Mouse (Mus musculus) neural tube, embryonic 15.5 days (tissue): ENCODE results near the gene Msi2. TPM values are rescaled to one million over a fixed set of nuclear protein-coding genes. Genes with fewer than 3 reads are reported as not detected.

Experiments
- ATAC-seq: fragments of 200-750 bp; cut with Nextera tagmentation; 2 replicates; pipeline ENCODE4 v1.8.0; 2017; ENCODE audit warnings: mild to moderate bottlenecking, moderate TSS enrichment, moderate library complexity; ENCODE audit not compliant: low FRiP score
- H3K27ac ChIP-seq: fragments of 300-500 bp; sonication (generic); replicated peaks from 2 replicates; pipeline ENCODE4 v1.5.1; 2015; ENCODE audit warnings: mild to moderate bottlenecking, inconsistent platforms
- H3K27me3 ChIP-seq: fragments of 300-500 bp; sonication (generic); replicated peaks from 2 replicates; pipeline ENCODE4 v1.6.1; 2015; ENCODE audit warnings: inconsistent platforms
- H3K36me3 ChIP-seq: fragments of 300-500 bp; sonication (generic); 2 replicates; pipeline ENCODE4 v1.6.1; 2015; ENCODE audit warnings: inconsistent platforms
- H3K4me1 ChIP-seq: fragments of 300-500 bp; sonication (generic); 2 replicates; pipeline ENCODE4 v1.6.1; 2015; ENCODE audit warnings: inconsistent platforms
- H3K4me2 ChIP-seq: fragments of 300-500 bp; sonication (generic); 2 replicates; pipeline ENCODE4 v1.6.1; 2015; ENCODE audit warnings: inconsistent platforms, mild to moderate bottlenecking, moderate library complexity
- H3K4me3 ChIP-seq: fragments of 300-500 bp; sonication (generic); replicated peaks from 2 replicates; pipeline ENCODE4 v1.5.1; 2015; ENCODE audit warnings: mild to moderate bottlenecking, inconsistent platforms
- H3K9ac ChIP-seq: fragments of 300-500 bp; sonication (generic); replicated peaks from 2 replicates; pipeline ENCODE4 v1.6.1; 2015; ENCODE audit warnings: mild to moderate bottlenecking, inconsistent platforms
- H3K9me3 ChIP-seq: fragments of 300-500 bp; sonication (generic); replicated peaks from 2 replicates; pipeline ENCODE4 v1.6.1; 2016; ENCODE audit warnings: inconsistent platforms
- WGBS: fragments of 180-500 bp; shearing (Covaris S2); methylation state at CpG from one replicate; pipeline ENCODE4 v1.1.7; 2015; ENCODE audit warnings: mixed read lengths; 5-methylcytosine and 5-hydroxymethylcytosine counted together
- polyA plus RNA-seq: library from polyadenylated mRNA; unstranded; fragments of >200 nt; fragmentation: Nextera tagmentation; extraction: Ambion mirVana; gene quantifications from 2 replicates; pipeline ENCODE4 v1.2.1, GENCODE M21; 2015

Msi2 gene
- polyA plus RNA-seq, 1 experiment from 2014 or later, result 20.7 TPM

- H3K9ac ChIP-seq, result no peak overlapping the region
- H3K4me1 ChIP-seq, result peaks cover 61% of the 10 kb centered on the region
- H3K27ac ChIP-seq, result peak overlapping the region; percentile 79
- no peaks in the 10 kb centered on the region for H3K9me3 ChIP-seq
- no peak overlapping the region for H3K4me3 ChIP-seq
- WGBS, result 28% methylated on average over 19 of the region's 19 CpGs
- no peaks in the 10 kb centered on the region; the same call in 1 of the 2 replicates for H3K27me3 ChIP-seq
- no peaks in the 10 kb centered on the region for H3K36me3 ChIP-seq
- peak; percentile 72 for ATAC-seq
- H3K4me2 ChIP-seq, result peak overlapping the region; percentile 23
These were observed 263.2 kb downstream of the Msi2 start for GRCm38 (mm10) chr11:88454867-88455806.

- H3K4me3 ChIP-seq, result no peak overlapping the region
- H3K4me2 ChIP-seq, result no peak overlapping the region
- H3K27ac ChIP-seq, result no peak overlapping the region
- ATAC-seq, result no peak
- H3K9ac ChIP-seq, result no peak overlapping the region
- no peaks in the 10 kb centered on the region for H3K36me3 ChIP-seq
- H3K27me3 ChIP-seq, result no peaks in the 10 kb centered on the region; the same call in 1 of the 2 replicates
- H3K9me3 ChIP-seq, result no peaks in the 10 kb centered on the region
- peaks cover 43% of the 10 kb centered on the region for H3K4me1 ChIP-seq
- WGBS, result 88% methylated on average over 6 of the region's 6 CpGs
These were observed 269.1 kb downstream of the Msi2 start for GRCm38 (mm10) chr11:88449180-88449579.

GRCm38 (mm10) chr11:88448571-88448970 lies 269.7 kb downstream of the Msi2 start:
- WGBS, result 78% methylated on average over 3 of the region's 3 CpGs
- Histone ChIP-seq H3K9ac (no peak overlapping the region), H3K4me3 (no peak overlapping the region), H3K36me3 (no peaks in the 10 kb centered on the region), H3K27ac (no peak overlapping the region), H3K9me3 (no peaks in the 10 kb centered on the region), H3K4me2 (no peak overlapping the region), H3K4me1 (peaks cover 43% of the 10 kb centered on the region), H3K27me3 (no peaks in the 10 kb centered on the region; the same call in 1 of the 2 replicates)
- no peak for ATAC-seq

GRCm38 (mm10) chr11:88447350-88447749 lies 271.0 kb downstream of the Msi2 start:
- peaks cover 48% of the 10 kb centered on the region for H3K4me1 ChIP-seq
- 41% methylated on average over 11 of the region's 11 CpGs for WGBS
- no peaks in the 10 kb centered on the region for H3K9me3 ChIP-seq
- H3K27me3 ChIP-seq, result no peaks in the 10 kb centered on the region
- peak; percentile 43 for ATAC-seq
- H3K9ac ChIP-seq, result no peak overlapping the region
- H3K27ac ChIP-seq, result no peak overlapping the region
- H3K36me3 ChIP-seq, result no peaks in the 10 kb centered on the region
- H3K4me3 ChIP-seq, result no peak overlapping the region
- H3K4me2 ChIP-seq, result no peak overlapping the region

- H3K4me2 ChIP-seq, result peak overlapping the region; percentile 34
- H3K9me3 ChIP-seq, result no peaks in the 10 kb centered on the region
- peak overlapping the region; percentile 72 for H3K27ac ChIP-seq
- no peak for ATAC-seq
- H3K4me3 ChIP-seq, result no peak overlapping the region
- no peak overlapping the region for H3K9ac ChIP-seq
- no peaks in the 10 kb centered on the region for H3K36me3 ChIP-seq
- WGBS, result 34% methylated on average over 14 of the region's 14 CpGs
- no peaks in the 10 kb centered on the region for H3K27me3 ChIP-seq
- peaks cover 68% of the 10 kb centered on the region for H3K4me1 ChIP-seq
These were observed 274.4 kb downstream of the Msi2 start for GRCm38 (mm10) chr11:88443905-88444304.

GRCm38 (mm10) chr11:88443291-88443690 lies 275.0 kb downstream of the Msi2 start:
- no peaks in the 10 kb centered on the region for H3K9me3 ChIP-seq
- H3K9ac ChIP-seq, result no peak overlapping the region
- no peak for ATAC-seq
- no peaks in the 10 kb centered on the region for H3K27me3 ChIP-seq
- peak overlapping the region; percentile 72; the same call in 1 of the 2 replicates for H3K27ac ChIP-seq
- H3K4me2 ChIP-seq, result 0 out of 2 replicates have a peak overlapping the region, but pooled peaks have one; percentile 13
- H3K4me1 ChIP-seq, result peaks cover 74% of the 10 kb centered on the region
- H3K36me3 ChIP-seq, result no peaks in the 10 kb centered on the region
- 30% methylated on average over 8 of the region's 8 CpGs for WGBS
- H3K4me3 ChIP-seq, result no peak overlapping the region

GRCm38 (mm10) chr11:88441871-88442740 lies 276.2 kb downstream of the Msi2 start:
- H3K4me2 ChIP-seq, result no peak overlapping the region
- no peak overlapping the region for H3K4me3 ChIP-seq
- H3K4me1 ChIP-seq, result peaks cover 63% of the 10 kb centered on the region
- H3K27me3 ChIP-seq, result no peaks in the 10 kb centered on the region
- no peak overlapping the region for H3K9ac ChIP-seq
- ATAC-seq, result no peak
- no peaks in the 10 kb centered on the region for H3K36me3 ChIP-seq
- H3K9me3 ChIP-seq, result no peaks in the 10 kb centered on the region
- no peak overlapping the region for H3K27ac ChIP-seq
- 56% methylated on average over 12 of the region's 12 CpGs for WGBS

- no peak overlapping the region for H3K9ac ChIP-seq
- H3K27ac ChIP-seq, result no peak overlapping the region
- no peaks in the 10 kb centered on the region for H3K36me3 ChIP-seq
- H3K4me2 ChIP-seq, result no peak overlapping the region
- H3K4me1 ChIP-seq, result peaks cover 58% of the 10 kb centered on the region
- H3K4me3 ChIP-seq, result no peak overlapping the region
- H3K9me3 ChIP-seq, result no peaks in the 10 kb centered on the region
- no peak for ATAC-seq
- H3K27me3 ChIP-seq, result no peaks in the 10 kb centered on the region
- WGBS, result 94% methylated on average over 3 of the region's 3 CpGs
These were observed 279.7 kb downstream of the Msi2 start for GRCm38 (mm10) chr11:88438659-88439058.

GRCm38 (mm10) chr11:88436596-88436995 lies 281.7 kb downstream of the Msi2 start:
- Histone ChIP-seq H3K27me3 (no peaks in the 10 kb centered on the region), H3K36me3 (no peaks in the 10 kb centered on the region), H3K4me1 (peaks cover 45% of the 10 kb centered on the region), H3K4me3 (no peak overlapping the region), H3K27ac (no peak overlapping the region; the same call in 1 of the 2 replicates), H3K9ac (no peak overlapping the region), H3K4me2 (no peak overlapping the region), H3K9me3 (no peaks in the 10 kb centered on the region)
- no peak for ATAC-seq
- 79% methylated on average over 2 of the region's 2 CpGs for WGBS

- Histone ChIP-seq H3K27ac (peak overlapping the region; percentile 62), H3K4me1 (peaks cover 50% of the 10 kb centered on the region), H3K4me3 (no peak overlapping the region), H3K27me3 (no peaks in the 10 kb centered on the region), H3K9me3 (no peaks in the 10 kb centered on the region), H3K36me3 (no peaks in the 10 kb centered on the region), H3K9ac (no peak overlapping the region), H3K4me2 (no peak overlapping the region)
- no peak for ATAC-seq
- 60% methylated on average over 6 of the region's 6 CpGs for WGBS
These were observed 282.8 kb downstream of the Msi2 start for GRCm38 (mm10) chr11:88435543-88435942.

GRCm38 (mm10) chr11:88431363-88432269 lies 286.7 kb downstream of the Msi2 start:
- peaks cover 54% of the 10 kb centered on the region for H3K4me1 ChIP-seq
- peak; percentile 46; the same call in 1 of the 2 replicates for ATAC-seq
- no peaks in the 10 kb centered on the region for H3K36me3 ChIP-seq
- peak overlapping the region; percentile 29 for H3K4me2 ChIP-seq
- 33% methylated on average over 22 of the region's 22 CpGs for WGBS
- no peak overlapping the region for H3K4me3 ChIP-seq
- peak overlapping the region; percentile 30; the same call in 1 of the 2 replicates for H3K9ac ChIP-seq
- H3K27me3 ChIP-seq, result no peaks in the 10 kb centered on the region
- no peaks in the 10 kb centered on the region for H3K9me3 ChIP-seq
- peak overlapping the region; percentile 56 for H3K27ac ChIP-seq
